Mouse (Mus musculus): ENCODE data around the gene Kcnh8. TPM values are rescaled to one million over a fixed set of nuclear protein-coding genes. Genes with fewer than 3 reads are reported as not detected.
A peak's percentile ranks its signal among the peaks of the same experiment; 100 is the strongest.

Gene Kcnh8
- 1 to 10 TPM; 1.7 to 1.9 TPM for total RNA-seq (2021)

DNA sequence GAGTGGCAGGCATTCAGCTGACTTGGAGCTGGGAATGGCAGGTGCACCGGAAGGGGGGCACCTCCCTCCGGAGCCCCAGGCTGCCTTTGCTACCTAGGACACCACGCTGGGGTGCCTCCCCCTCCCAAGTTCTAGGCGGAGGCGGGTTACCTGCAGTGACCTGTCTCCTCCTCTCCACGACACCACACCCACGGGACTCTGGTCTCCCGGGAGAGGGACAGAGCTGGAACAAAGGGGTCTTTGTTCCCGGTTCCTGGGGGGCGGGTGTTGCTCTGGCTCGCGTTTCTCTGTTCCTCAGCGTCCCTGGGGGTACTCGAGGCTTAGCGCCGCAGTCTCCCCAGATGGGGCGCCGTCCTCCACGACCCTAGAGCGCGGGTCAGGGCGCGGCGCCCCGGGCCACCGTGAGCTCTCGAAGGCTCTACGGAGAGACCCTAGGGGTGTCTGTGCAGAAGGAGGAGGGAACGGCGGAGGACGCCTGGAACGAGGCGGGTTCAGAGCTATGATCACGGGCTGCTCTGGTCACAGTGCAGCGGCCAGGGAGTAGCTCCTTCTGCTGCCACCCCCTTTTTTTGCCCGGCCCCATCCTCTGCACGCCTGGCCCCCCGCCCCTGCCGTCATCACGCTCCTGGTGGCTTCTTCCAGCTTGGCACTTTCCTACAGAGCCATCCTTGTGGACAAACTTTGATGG is at the start of gene Kcnh8:
Gene Kcnh8, plus strand, starts transcription at position 617 of the 688 bp plus-strand sequence.
- peak; percentile 12 to 54 for DNase-seq (ENCODE audit: extremely low spot score in 1 of 2, low spot score in 2 of 2)
- intact Hi-C loops (cut with DNase I), result no loop called here

DNA sequence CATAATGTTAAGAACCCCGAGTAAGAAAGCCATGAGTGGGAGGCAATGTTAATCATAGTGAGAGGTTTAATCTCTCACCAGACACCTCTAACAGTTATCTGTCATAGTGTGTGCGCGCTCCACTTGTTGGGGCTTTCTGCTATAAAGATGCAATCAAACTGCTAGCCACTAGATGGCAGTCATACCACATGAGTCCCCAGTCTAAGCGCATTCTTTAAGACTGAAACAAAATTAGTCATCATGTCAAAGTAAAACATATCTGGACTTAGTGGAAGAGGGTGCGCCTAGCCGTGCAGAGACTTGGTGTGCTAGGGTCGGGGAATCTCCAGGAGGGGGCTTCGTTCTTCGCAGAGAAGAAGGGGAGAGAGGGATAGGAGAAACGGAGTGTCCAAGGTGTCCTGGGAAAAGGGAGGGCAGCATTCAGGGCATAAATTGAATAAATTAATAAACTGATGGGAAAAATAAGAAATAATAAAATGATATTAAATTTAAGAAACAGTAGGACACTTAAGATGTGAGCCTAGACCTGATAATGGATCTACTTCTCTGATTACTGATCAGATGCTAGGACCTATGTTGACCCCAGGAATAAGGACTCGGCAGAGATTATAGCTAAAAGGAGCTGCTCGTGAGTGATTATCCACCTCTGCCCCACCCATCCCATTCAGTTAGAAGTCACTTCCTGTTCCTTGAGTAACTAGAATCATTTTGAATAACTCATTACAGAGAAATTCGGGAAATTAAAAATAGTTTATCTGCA is 42.4 kb upstream of the Kcnh8 start:
- peak; percentile 35 to 64 for DNase-seq (ENCODE audit: extremely low spot score in 1 of 2, low spot score in 2 of 2)
- intact Hi-C loops (cut with DNase I), result loop anchor here (2.0 to 10.0 kb wide), 4 partner anchors 829 to 1785 kb away; no protein-coding TSS in a partner anchor

- DNase-seq (ENCODE audit: extremely low spot score in 1 of 2, low spot score in 2 of 2), result no peak
- intact Hi-C loops (cut with DNase I), result no loop called here
Observed at GRCm38 (mm10) chr17:52565467-52566155, 36.9 kb upstream of the Kcnh8 start.

DNA sequence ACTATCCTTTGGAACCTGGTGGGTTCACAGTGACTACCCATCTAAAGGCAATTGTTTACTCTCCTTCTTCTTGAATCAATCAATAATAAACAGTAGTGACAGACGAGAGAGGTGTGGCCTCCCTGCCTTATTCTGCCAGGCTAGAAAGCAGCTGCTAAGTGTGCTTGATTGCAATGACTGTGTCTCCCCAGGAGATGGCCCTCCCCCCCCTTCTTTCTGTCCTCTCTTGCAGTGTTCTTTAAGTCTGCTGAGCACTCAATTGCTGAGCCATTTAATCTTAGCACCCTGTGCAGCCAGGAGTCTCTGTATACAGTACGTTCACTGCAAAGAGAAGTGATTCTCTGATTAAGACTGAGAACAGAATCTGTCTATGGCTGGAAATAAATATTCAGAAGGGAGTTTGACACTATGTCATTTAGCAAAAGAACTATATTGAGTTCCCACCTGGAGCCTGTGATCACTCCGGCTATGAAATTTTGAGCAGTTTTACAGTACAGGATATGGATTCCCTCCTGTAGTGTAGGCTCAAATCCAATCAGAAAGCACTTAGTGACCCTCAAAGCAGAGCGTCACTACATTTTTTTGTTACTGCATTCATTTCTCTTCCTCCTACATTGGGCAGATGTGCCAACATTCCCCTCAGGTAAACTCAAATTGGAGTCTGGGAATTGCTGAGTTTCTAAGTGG is 32.8 kb upstream of the Kcnh8 start:
- DNase-seq (ENCODE audit: extremely low spot score in 1 of 2, low spot score in 2 of 2), result peak in 1 of 2 experiments; percentile 16

GRCm38 (mm10) chr17:52572229-52572628 is 30.3 kb upstream of the Kcnh8 start:
- DNase-seq (ENCODE audit: extremely low spot score in 1 of 2, low spot score in 2 of 2), result no peak
- intact Hi-C loops (cut with DNase I), result no loop called here

More for the DNA sequence above, 32.8 kb upstream of the Kcnh8 start:
- intact Hi-C loops (cut with DNase I), result loop anchor here (2.0 kb wide), 1 partner anchor 819 kb away; no protein-coding TSS in a partner anchor

DNA sequence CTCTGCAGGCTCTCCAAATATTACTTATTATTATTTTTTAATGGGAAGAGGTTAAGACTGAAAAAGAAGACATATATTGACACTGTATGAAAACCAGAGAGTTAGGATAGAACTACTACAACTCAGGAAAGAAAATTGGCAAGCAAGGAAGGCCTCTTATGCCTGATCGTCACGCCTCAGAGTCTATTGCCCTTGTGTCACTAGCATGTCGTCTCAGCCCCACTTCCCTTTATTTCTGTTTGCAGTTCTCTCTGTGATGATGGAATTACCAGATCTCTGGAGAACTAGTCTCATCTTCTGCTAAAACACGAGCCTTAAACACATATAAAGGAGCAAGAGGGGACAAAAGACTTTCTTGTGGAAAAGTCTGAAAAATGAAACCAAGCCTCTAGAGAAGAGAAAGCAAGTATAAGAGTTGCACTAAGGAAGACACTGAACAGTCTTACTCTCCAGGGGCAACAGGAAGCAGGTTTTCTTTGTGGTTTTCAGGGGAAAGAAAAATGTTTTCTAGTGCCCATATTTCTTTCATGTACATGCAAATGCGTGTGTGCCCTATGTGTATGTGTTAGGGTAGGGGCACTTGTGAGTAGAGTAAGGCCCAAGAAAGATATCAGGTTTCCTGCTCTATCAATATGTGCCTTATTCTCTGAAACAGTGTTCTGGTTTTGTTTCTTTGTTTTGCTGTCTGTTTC is 10.9 kb upstream of the Kcnh8 start:
- DNase-seq (ENCODE audit: extremely low spot score in 1 of 2, low spot score in 2 of 2), result no peak
- intact Hi-C loops (cut with DNase I), result no loop called here

DNA sequence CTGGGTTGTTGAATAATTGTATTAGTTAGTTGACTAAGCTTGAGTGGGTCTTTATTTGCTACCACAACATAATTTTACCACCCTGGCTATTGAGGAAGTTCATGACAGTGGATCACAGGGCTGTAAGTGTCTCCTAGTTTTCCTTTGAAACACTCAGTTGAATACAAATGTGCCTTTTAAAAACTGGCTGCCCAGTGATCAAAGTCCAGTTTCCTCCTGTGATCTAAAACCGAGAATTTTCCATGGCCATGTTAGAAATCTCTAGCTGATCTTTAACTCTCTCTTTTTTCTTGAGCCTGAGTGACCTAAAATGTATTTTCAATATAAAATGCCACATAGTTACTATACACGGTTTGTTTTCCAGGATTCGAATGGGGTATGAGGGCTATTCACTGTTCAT is 3.4 kb upstream of the Kcnh8 start:
- intact Hi-C loops (cut with DNase I), result no loop called here

DNA sequence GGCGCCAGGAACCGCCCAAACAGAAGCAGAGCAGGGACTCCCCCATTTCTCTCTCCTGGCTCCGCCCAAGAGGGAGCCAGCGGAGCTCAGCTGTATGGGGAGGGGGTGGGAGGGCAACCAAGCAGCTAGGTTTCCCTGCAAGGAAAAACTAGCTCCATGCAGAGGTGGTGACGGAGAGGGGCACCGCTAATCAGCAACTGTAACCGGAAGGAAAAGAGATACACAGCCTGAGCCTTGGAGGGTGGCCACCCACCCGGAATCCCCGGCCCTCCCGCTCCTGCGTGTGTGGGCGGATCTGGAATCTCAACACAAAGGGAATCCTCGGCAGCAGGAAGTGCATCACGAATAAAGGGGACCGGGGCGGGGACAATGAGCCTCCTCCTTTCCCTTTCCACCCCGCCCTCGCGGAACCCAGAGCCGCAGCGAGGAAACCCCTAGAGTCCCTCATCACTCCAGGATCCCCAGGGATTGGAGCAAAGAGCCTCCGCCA is 1.6 kb upstream of the Kcnh8 start:
- intact Hi-C loops (cut with DNase I), result no loop called here
- DNase-seq (ENCODE audit: extremely low spot score in 1 of 2, low spot score in 2 of 2), result peak; percentile 62 to 78

More for the DNA sequence above, 3.4 kb upstream of the Kcnh8 start:
- no peak for DNase-seq (ENCODE audit: extremely low spot score in 1 of 2, low spot score in 2 of 2)

GRCm38 (mm10) chr17:52602781-52603170 is 267 bp downstream of the Kcnh8 start:
- no peak for DNase-seq (ENCODE audit: extremely low spot score in 1 of 2, low spot score in 2 of 2)
- intact Hi-C loops (cut with DNase I), result no loop called here

- intact Hi-C loops (cut with DNase I), result no loop called here
- DNase-seq (ENCODE audit: extremely low spot score in 1 of 2, low spot score in 2 of 2), result no peak
Observed at GRCm38 (mm10) chr17:52603411-52603810, 902 bp downstream of the Kcnh8 start.

DNA sequence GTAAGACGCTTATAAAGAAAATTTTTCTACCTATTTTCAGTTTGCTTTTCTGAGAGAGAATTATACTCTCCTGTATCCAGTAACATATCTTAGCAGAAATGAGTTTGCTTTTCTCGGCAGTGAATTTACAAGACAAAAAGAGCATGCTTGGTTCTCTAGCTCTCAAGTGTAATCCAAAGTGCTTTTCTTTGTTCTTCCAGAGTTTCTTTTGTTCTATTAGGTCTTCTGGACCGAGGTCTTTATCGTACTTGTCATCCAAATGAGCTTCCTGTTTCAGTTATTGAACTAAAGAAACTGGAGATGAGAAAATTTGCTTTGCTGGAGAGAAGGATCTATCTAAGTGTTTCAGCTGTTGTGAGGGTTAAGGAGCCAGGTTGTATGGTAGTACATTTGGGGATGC is 8.9 kb downstream of the Kcnh8 start:
- no peak for DNase-seq (ENCODE audit: extremely low spot score in 1 of 2, low spot score in 2 of 2)
- intact Hi-C loops (cut with DNase I), result no loop called here

DNA sequence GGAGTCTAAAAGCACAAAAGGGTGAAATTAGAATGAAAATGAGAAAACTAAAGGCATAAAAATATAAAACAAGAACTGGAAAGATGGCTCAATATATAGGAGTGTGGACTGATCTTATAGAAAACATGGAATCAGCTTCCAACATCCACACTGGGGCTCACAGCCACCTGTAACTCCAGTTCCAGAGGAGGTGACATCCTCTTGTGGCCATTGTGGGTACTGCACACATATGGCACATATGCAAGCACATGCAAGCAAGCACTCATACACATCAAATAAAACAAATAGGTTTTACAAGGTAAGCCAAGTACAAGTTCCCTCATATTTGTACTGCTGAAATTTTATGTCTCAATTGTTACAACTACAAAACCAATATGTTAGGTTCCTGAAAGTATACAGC is 46.7 kb downstream of the Kcnh8 start:
- DNase-seq (ENCODE audit: extremely low spot score in 1 of 2, low spot score in 2 of 2), result peak in 1 of 2 experiments; percentile 14
- intact Hi-C loops (cut with DNase I), result no loop called here

DNA sequence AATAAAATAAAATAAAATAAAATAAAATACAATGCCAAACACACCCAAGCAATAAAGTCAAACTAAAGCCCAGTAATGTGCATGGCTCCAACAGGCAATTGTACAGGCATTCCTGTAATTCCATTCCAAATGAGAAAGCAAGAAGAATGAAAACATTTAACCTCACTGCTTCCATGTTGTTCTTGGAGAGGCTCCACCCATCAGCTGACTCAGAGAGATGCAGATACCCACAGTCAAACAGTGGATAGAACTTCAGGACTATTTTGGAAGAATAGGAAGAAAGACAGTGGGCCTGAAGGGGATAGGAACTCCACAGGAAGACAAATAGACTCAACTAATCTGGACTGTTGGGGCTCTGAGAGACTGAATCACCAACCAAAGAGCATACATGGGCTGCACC is 89.5 kb downstream of the Kcnh8 start:
- intact Hi-C loops (cut with DNase I), result no loop called here
- no peak for DNase-seq (ENCODE audit: extremely low spot score in 1 of 2, low spot score in 2 of 2)

DNA sequence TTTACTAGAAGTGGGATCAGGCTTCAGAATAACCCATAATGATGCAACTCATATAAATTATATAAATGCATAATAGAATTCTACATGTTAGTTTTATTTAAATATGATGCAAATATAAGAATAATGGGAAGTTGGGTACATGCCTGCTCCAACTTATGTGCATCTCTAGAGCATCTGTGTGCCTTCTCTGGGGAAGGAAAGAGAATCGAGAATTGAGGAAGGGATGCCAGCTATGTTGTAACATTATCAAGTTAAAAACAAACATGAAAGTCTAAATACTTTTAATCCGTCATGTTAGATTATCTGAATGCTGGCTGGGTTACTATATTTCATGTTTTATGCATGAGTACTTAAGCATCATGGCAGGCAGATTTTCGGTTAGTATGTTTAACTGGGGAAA is 99.4 kb downstream of the Kcnh8 start:
- no peak for DNase-seq (ENCODE audit: extremely low spot score in 1 of 2, low spot score in 2 of 2)
- intact Hi-C loops (cut with DNase I), result no loop called here

DNA sequence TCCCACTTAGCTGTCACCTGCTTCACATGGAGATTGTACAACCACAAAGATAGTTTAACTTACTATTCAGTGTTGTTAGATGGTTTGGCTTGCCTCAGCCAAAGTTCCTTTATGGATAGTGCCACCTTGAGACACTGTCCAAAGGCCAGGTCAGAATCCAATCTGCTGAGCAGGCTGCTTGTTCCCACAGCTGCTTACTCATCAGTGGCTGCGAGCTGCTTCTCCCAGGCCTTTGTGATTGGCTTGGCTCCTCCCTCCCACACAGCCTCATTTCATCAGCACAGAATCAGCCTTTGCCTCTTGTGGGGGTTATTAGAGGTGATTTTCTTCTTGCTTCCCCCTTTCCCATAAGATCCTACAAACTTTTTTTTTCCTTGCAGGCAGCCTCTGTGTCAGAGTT is 109.8 kb downstream of the Kcnh8 start:
- DNase-seq (ENCODE audit: extremely low spot score in 1 of 2, low spot score in 2 of 2), result no peak
- intact Hi-C loops (cut with DNase I), result no loop called here

DNA sequence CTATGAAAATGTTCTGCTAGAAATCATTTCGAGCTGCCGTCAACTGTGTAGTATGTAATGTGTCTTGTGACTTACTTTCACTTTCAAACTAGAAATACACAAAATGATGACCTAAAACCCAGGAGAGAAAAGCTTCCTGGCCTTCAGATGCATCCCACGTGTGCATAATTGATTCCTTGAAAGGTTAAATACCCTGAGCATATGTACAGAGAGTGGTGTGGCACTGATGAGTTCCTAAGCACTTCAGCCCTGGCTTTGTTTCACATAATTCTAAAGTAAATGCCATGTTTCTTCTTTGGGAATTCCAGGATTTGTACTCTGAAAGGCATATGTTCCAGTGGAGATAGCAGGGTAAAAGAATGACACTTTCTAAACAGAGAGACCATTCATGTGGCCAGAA is 119.7 kb downstream of the Kcnh8 start:
- intact Hi-C loops (cut with DNase I), result no loop called here
- DNase-seq (ENCODE audit: extremely low spot score in 1 of 2, low spot score in 2 of 2), result no peak

- no peak for DNase-seq (ENCODE audit: extremely low spot score in 1 of 2, low spot score in 2 of 2)
- intact Hi-C loops (cut with DNase I), result no loop called here
Observed at GRCm38 (mm10) chr17:52728806-52729205, 126.3 kb downstream of the Kcnh8 start.

DNA sequence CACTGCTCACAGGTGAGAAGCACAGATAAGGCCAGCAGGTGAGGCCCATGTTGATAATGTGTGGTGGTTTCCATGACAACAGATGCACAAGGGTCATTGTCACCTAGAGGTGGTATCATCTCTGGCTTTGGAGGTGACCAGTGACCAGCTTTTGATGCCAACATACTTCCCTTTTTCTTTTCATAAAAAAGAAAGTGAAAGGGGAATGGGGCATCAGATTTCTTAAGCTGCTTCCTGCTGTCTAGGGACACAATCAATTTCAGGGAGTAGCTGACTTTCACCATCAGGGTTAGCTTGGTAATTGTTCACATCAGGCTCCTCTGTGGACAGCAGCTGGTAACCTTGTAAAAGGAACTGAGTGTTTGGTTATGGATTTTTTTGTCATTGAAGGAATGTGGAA is 135.9 kb downstream of the Kcnh8 start:
- intact Hi-C loops (cut with DNase I), result no loop called here
- DNase-seq (ENCODE audit: extremely low spot score in 1 of 2, low spot score in 2 of 2), result no peak

All from left cerebral cortex, postnatal 10 days (tissue).